Mouse (Mus musculus): ENCODE results near the gene Actr5. TPM values are rescaled to one million over a fixed set of nuclear protein-coding genes. Genes with fewer than 3 reads are reported as not detected.

Actr5 gene
- polyA plus RNA-seq, 1 experiment, result 14.0 TPM

DNA sequence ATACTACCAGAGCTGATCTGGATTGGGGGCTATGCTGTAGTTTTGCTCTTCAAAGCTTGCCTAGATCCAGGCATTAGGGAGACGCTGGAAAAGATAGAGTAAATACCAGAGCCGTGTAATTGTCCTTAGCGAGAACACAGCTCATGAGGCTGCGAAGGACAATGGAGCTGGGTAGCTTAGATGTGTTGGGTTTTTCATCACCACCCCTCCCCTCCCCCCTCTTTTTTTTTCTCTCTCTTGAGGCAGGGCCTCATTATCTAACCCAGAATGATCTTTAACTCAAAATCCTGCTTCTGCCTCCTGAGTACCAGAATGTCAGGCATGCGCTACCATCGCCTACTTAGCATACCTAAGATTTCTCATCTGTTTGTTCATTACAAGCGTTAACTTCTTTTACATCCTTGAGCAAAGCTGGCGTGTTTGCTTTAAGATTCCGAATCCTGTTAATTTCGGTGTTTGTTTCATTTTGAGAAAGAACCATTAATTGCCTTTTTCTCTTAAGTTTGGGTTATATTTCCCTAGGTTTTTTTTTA lies 55.7 kb downstream of the Actr5 start:
- DNase-seq (ENCODE audit: low read depth), result peak; percentile 35
- TF ChIP-seq CTCF (IDR thresholded peaks at IDR 0.05; ENCODE audit: borderline replicate concordance, extremely low read depth, insufficient read depth, insufficient read length) (no peak), POLR2A (IDR thresholded peaks at IDR 0.05; ENCODE audit: borderline replicate concordance, extremely low read depth, insufficient read depth, insufficient read length, poor library complexity, severe bottlenecking) (no peak)

DNA sequence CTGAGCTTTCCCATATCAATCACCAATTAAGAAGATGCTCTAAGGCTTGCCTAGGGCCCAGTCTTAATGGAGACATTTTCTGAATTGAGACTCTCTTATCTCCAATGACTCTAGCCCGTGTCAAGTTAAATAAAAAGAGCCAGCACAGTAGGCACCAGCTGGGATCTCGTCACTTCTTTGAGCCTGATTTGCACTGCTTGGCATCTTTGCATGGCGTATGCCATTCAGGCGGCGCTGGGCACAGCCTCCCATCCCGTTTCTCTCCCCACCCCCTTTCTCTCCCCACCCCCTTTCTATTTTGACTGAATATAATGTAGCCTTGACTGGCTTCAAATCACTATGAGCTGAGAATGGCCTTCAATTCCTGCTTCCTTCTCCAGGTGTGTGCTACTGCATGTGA lies 57.0 kb downstream of the Actr5 start:
- peak; percentile 57 for DNase-seq (ENCODE audit: low read depth)
- TF ChIP-seq POLR2A (IDR thresholded peaks at IDR 0.05; ENCODE audit: borderline replicate concordance, extremely low read depth, insufficient read depth, insufficient read length, poor library complexity, severe bottlenecking), result no peak
- no peak for TF ChIP-seq CTCF (IDR thresholded peaks at IDR 0.05; ENCODE audit: borderline replicate concordance, extremely low read depth, insufficient read depth, insufficient read length)

DNA sequence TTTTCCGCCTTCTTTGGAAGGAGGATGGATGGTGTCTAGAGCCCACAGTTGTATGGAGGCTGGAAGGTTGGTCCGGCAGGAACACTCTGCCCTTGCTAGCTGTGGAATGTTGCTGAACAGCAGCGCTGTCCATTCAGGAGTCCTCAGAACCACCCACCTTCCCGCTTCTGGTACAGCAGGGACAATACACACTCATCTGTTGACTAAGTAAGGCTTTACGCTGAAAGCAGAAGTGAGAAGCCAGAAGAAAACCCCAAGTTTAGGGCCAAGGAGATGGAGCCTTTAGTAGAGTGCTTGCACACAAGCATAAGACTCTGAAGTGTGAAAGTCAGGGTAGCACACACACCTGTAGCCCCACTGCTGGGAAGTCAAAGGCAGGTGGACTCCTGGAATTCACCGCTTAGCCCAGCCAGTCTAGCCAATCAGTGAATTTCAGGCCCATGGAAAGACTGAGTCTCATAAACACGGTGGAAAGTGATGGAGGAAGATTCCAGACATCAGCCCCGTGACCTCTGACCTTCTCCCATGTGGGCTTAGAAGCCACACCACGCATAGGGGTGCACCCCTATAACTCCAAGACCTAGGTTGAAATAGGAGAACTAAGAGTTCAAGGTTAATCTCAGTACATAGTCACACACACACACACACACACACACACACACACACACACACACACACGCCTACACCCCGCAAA lies 57.8 kb downstream of the Actr5 start:
- TF ChIP-seq CTCF (IDR thresholded peaks at IDR 0.05; ENCODE audit: borderline replicate concordance, extremely low read depth, insufficient read depth, insufficient read length) (no peak), POLR2A (IDR thresholded peaks at IDR 0.05; ENCODE audit: borderline replicate concordance, extremely low read depth, insufficient read depth, insufficient read length, poor library complexity, severe bottlenecking) (no peak)

DNA sequence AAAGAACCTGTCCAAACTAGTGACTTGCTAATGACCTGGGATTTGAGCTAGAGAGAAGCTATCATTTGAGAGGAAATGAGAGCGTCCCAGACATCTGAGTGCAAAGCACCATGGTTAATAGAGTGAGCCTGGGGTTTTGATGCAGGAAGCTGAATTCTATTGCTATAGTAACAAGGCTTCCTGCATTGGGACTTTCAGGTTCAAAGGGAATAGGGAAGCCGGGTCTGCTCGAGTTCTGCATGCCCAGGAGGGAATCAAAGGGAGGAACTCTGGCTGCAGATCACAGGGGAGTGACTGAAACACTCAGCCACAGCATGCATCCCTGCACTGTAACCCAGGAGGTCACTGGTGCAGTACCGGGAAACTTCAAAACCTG lies 58.3 kb downstream of the Actr5 start:
- peak; percentile 82 for DNase-seq (ENCODE audit: low read depth)
- TF ChIP-seq CTCF (IDR thresholded peaks at IDR 0.05; ENCODE audit: borderline replicate concordance, extremely low read depth, insufficient read depth, insufficient read length) (no peak), POLR2A (IDR thresholded peaks at IDR 0.05; ENCODE audit: borderline replicate concordance, extremely low read depth, insufficient read depth, insufficient read length, poor library complexity, severe bottlenecking) (no peak)

More for the DNA sequence above, 57.8 kb downstream of the Actr5 start:
- no peak for DNase-seq (ENCODE audit: low read depth)

DNA sequence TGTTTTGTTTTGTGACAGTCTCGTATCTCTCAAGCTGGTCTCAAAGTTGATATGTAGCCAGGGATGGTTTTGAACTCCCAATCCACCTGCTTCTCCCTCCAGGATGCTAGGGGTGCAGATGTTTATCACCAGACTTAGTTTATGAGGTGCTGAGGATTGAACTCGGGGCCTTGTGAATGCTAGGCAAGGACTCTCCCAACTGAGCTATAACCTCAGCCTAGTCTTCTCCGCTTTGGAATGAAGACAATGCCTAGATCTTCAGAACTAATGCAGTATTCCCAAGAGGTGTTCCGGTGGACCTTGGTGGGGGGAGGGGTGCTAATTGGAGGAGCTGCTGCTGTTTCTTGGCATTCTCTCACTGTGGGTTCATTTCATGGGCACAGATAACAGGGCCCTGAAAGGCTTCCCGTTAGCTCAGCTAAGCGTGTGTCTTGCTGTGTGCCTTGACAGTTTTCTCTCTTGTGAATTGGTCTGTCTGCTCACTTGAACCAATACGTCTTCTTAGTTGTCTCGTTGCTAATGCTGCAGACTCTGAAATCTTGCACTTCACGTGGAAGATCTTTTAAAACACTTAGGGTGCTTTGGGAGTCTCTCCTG lies 59.7 kb downstream of the Actr5 start:
- peak; percentile 58 for DNase-seq (ENCODE audit: low read depth)
- no peak for TF ChIP-seq POLR2A (IDR thresholded peaks at IDR 0.05; ENCODE audit: borderline replicate concordance, extremely low read depth, insufficient read depth, insufficient read length, poor library complexity, severe bottlenecking)

DNA sequence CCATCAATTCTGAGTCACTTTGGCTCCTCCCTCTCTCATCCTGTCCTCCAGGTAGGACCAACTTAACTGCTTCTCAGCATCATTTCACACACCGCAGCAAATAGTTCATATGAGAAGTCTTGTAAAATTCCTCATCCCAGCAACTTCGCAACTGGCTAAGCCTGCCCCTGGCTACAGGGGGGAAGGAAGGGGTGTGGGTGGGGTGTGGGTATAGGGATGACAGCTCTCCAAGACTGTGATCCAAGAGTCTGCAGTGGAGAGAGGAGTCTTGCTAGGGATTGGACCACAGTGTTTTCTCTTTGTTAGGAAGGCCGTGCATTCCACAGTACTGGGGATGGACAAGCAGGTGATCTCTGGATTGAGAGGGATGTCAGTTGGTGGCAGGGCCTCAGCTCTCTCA lies 60.2 kb downstream of the Actr5 start:
- no peak for TF ChIP-seq POLR2A (IDR thresholded peaks at IDR 0.05; ENCODE audit: borderline replicate concordance, extremely low read depth, insufficient read depth, insufficient read length, poor library complexity, severe bottlenecking)
- TF ChIP-seq CTCF (IDR thresholded peaks at IDR 0.05; ENCODE audit: borderline replicate concordance, extremely low read depth, insufficient read depth, insufficient read length), result no peak
- DNase-seq (ENCODE audit: low read depth), result no peak

DNA sequence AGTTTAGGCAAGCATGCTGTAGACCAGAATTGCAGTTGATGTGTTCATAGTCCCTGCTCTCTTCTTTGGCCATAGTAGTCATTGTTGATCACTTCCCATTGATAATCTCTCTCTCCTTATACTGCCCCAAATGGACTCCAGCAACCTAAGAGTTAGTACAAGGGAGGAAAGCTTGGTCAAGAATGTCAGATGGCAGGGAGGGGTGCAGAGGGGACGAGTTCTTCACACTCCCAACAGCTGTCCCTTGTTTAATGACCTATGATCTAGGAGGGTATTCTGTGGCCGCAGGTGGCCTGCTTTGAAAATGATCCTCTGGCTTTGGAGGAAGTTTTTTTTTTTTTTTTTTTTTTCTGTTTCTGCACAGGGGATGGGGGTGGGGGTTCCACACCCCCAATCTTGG lies 61.7 kb downstream of the Actr5 start:
- no peak for TF ChIP-seq POLR2A (IDR thresholded peaks at IDR 0.05; ENCODE audit: borderline replicate concordance, extremely low read depth, insufficient read depth, insufficient read length, poor library complexity, severe bottlenecking)
- TF ChIP-seq CTCF (IDR thresholded peaks at IDR 0.05; ENCODE audit: borderline replicate concordance, extremely low read depth, insufficient read depth, insufficient read length), result no peak
- no peak for DNase-seq (ENCODE audit: low read depth)

DNA sequence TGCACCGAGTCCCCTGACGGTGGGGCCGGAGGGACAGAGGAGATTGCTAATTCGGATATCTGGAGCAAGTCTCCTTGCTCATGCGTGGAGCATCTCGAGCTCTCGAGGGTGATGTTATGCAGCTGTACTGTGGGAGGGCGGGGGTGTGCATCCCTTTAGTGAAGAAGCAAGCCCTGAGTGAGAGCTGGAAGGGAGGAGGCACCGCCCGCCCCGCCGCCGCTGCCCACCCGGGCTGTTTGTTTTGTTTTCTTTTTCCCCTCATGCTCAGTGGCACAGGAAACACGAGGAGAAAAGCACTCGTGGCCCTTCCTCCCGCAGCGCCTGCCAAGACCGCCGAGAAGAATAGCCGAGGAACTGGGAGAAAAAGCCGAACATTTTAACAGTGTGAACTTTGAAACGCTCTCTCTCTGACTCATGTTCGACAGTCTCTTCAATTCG lies 63.1 kb downstream of the Actr5 start:
- DNase-seq (ENCODE audit: low read depth), result peak; percentile 65
- TF ChIP-seq CTCF (IDR thresholded peaks at IDR 0.05; ENCODE audit: borderline replicate concordance, extremely low read depth, insufficient read depth, insufficient read length) (no peak), POLR2A (IDR thresholded peaks at IDR 0.05; ENCODE audit: borderline replicate concordance, extremely low read depth, insufficient read depth, insufficient read length, poor library complexity, severe bottlenecking) (no peak)

Other genes with a start within 250 kb of the Actr5 start
- 496 and 652 TPM in 2 replicates for gene Snhg11, start 249.2 kb upstream of the Actr5 start, polyA plus RNA-seq (2012; rRNA removed)
- gene Ralgapb, start 215.0 kb upstream of the Actr5 start, polyA plus RNA-seq (2012; rRNA removed), result 37.7 and 44.4 TPM in 2 replicates
- gene Adig, start 122.3 kb upstream of the Actr5 start, polyA plus RNA-seq (2012; rRNA removed), result 0.86 TPM in 1 of 2 replicates, not detected in the other
- 0.97 and 1.1 TPM in 2 replicates for gene Arhgap40, start 112.1 kb upstream of the Actr5 start, polyA plus RNA-seq (2012; rRNA removed)
- 78.4 and 93.9 TPM in 2 replicates for gene Slc32a1, start 14.1 kb upstream of the Actr5 start, polyA plus RNA-seq (2012; rRNA removed)
- 3.2 and 6.4 TPM in 2 replicates for gene Ppp1r16b, start 40.5 kb downstream of the Actr5 start, polyA plus RNA-seq (2012; rRNA removed)
- gene Fam83d, start 143.2 kb downstream of the Actr5 start, polyA plus RNA-seq (2012; rRNA removed), result 13.9 and 25.3 TPM in 2 replicates
- 29.8 and 39.6 TPM in 2 replicates for gene Dhx35, start 169.9 kb downstream of the Actr5 start, polyA plus RNA-seq (2012; rRNA removed)